Mouse (Mus musculus) forebrain, embryonic 11.5 days (tissue): Measurements from ENCODE around the gene Ppp4r3b. TPM values are rescaled to one million over a fixed set of nuclear protein-coding genes. Genes with fewer than 3 reads are reported as not detected.

Experiments used
- ATAC-seq: fragments of 200-750 bp; cut with Nextera tagmentation; replicated peaks from 2 replicates; pipeline ENCODE4 v1.8.0; 2017; ENCODE audit warnings: moderate TSS enrichment; ENCODE audit not compliant: low FRiP score
- DNase-seq: peaks from one replicate; pipeline ENCODE4 v3.0.0-alpha.2; 2017; ENCODE audit warnings: low spot score
- H3K27ac ChIP-seq: fragments of 300-500 bp; sonication (generic); 2 replicates; pipeline ENCODE4 v1.5.1; 2014; ENCODE audit warnings: low read depth, low read length
- H3K27me3 ChIP-seq: fragments of 300-500 bp; sonication (generic); 2 replicates; pipeline ENCODE4 v1.6.1; 2014; ENCODE audit warnings: mild to moderate bottlenecking, low read length, mixed read lengths; ENCODE audit not compliant: control insufficient read depth, insufficient read depth
- H3K36me3 ChIP-seq: fragments of 300-500 bp; sonication (generic); 2 replicates; pipeline ENCODE4 v1.6.1; 2014; ENCODE audit warnings: mild to moderate bottlenecking, low read length, moderate library complexity, mixed read lengths; ENCODE audit not compliant: control insufficient read depth, insufficient read depth
- H3K4me1 ChIP-seq: fragments of 300-500 bp; sonication (generic); replicated peaks from 2 replicates; pipeline ENCODE4 v1.6.1; 2014; ENCODE audit warnings: low read length, mixed read lengths; ENCODE audit not compliant: control insufficient read depth, insufficient read depth
- H3K4me2 ChIP-seq: fragments of 300-500 bp; sonication (generic); 2 replicates; pipeline ENCODE4 v1.6.1; 2014; ENCODE audit warnings: low read depth, mild to moderate bottlenecking, low read length, moderate library complexity, mixed read lengths; ENCODE audit not compliant: severe bottlenecking
- H3K4me3 ChIP-seq: fragments of 300-500 bp; sonication (generic); 2 replicates; pipeline ENCODE4 v1.5.1; 2014; ENCODE audit warnings: low read depth, low read length
- H3K9ac ChIP-seq: fragments of 300-500 bp; sonication (generic); 2 replicates; pipeline ENCODE4 v1.6.1; 2014; ENCODE audit warnings: low read length
- H3K9me3 ChIP-seq: fragments of 300-500 bp; sonication (generic); 2 replicates; pipeline ENCODE4 v1.6.1; 2016; ENCODE audit warnings: low read length, mixed read lengths; ENCODE audit not compliant: control insufficient read depth
- WGBS: fragments of 180-500 bp; shearing (Covaris S2); extraction: QIAGEN DNeasy Blood & Tissue Kit; methylation state at CpG from one replicate; pipeline ENCODE4 v1.1.7; 2014; 5-methylcytosine and 5-hydroxymethylcytosine counted together
- polyA plus RNA-seq: library from polyadenylated mRNA; unstranded; fragments of >200 nt; fragmentation: Nextera tagmentation; extraction: Ambion mirVana; gene quantifications from 2 replicates; pipeline ENCODE4 v1.2.1, GENCODE M21; 2014

The Ppp4r3b gene
- polyA plus RNA-seq, 1 experiment from 2014 or later: 101 TPM

DNA sequence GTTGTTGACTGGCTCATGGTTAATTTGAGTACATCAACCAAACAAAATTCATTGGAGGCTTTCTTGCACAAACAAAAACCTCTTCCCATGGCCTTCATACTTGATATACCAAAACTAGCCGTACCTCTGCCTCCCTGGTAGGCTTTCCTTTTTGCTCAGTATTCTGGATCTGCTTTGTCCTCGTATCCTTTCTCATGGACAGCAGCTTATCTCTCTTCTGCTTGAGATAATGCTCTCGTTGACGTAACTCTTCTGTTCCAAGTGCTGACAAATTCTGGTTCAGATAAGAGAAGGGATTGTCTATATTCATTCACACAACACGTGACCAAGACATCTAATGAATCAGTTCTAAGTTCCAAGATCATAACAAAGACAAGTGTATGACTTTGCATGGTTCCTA lies 49.6 kb downstream of the Ppp4r3b start:
- Histone ChIP-seq H3K9ac (no peak overlapping the region), H3K27ac (no peak overlapping the region), H3K27me3 (no peaks in the 10 kb centered on the region), H3K4me1 (no peaks in the 10 kb centered on the region), H3K4me3 (no peak overlapping the region), H3K4me2 (no peak overlapping the region), H3K9me3 (no peaks in the 10 kb centered on the region), H3K36me3 (peaks cover 2% of the 10 kb centered on the region; the same call in 1 of the 2 replicates)
- ATAC-seq (no peak), DNase-seq (no peak)
- WGBS: 95% methylated on average over 5 of the region's 5 CpGs

DNA sequence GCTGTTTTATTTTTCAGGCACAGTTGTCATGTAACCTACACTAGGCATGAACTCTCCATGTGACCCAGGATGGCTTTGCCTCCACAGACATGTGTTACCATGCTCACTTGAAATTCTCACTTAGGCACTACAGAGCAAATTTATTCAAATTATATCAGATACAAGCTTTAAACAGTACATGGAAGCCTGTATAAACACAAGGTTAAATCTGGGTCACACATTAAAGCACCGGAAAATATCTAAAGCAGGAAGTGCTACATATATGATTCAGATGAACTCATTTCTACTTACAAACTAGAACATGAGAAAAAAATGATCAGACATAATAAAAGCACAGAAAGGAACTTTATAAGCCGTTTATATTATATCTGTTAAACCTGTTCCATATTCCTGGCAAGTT lies 52.1 kb downstream of the Ppp4r3b start:
- Histone ChIP-seq H3K4me2 (no peak overlapping the region), H3K27ac (no peak overlapping the region), H3K4me1 (no peaks in the 10 kb centered on the region), H3K4me3 (no peak overlapping the region), H3K36me3 (peaks cover 2% of the 10 kb centered on the region; the same call in 1 of the 2 replicates), H3K9me3 (no peaks in the 10 kb centered on the region), H3K9ac (no peak overlapping the region), H3K27me3 (no peaks in the 10 kb centered on the region)
- DNase-seq: no peak
- 96% methylated on average over 2 of the region's 2 CpGs for WGBS
- no peak for ATAC-seq

DNA sequence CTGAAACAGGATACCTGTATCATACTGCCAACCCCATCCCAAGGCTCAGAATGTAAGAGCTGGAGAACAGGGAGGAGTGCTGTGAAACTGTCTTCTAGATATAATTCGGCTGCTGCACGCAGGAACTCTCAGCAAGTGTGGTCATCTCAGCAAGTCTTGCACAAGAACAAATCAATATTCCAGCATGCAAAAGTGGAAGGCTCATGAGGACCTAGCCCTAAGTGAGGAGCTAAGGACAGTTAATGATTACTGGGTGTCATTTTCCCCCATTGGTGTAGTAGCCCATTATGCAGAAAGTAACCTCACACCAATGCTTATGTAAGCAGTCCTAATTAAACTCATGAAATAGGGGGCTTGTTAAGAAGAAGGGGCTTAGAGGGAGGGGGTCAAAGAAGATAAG lies 56.3 kb downstream of the Ppp4r3b start:
- WGBS: 99% methylated on average over 2 of the region's 2 CpGs
- no peak overlapping the region for H3K4me2 ChIP-seq
- no peak overlapping the region for H3K27ac ChIP-seq
- DNase-seq: no peak
- no peaks in the 10 kb centered on the region for H3K9me3 ChIP-seq
- no peak overlapping the region for H3K9ac ChIP-seq
- ATAC-seq: no peak
- no peaks in the 10 kb centered on the region for H3K27me3 ChIP-seq
- H3K4me1 ChIP-seq: no peaks in the 10 kb centered on the region
- no peak overlapping the region for H3K4me3 ChIP-seq
- H3K36me3 ChIP-seq: peaks cover 2% of the 10 kb centered on the region; the same call in 1 of the 2 replicates

DNA sequence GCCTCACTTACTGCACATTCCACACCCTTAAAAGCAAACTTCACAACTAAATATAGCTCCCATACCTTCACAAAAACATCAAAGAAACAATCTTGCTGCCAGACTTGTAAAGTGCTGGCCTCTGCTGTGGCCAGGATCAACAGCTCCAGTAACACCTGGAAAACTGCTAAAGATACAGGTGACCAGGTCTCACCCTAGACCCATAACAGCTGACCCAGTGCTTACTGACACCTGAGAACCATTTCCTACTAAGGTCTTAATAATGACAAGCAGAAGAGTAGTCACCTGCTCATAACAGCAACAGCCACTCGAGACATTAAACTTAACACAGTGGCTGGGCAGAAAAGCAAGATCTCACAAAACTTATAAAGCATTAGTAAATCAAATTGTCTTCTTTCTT lies 60.9 kb downstream of the Ppp4r3b start:
- Histone ChIP-seq H3K27me3 (no peaks in the 10 kb centered on the region), H3K36me3 (no peaks in the 10 kb centered on the region), H3K9ac (no peak overlapping the region), H3K27ac (no peak overlapping the region), H3K9me3 (no peaks in the 10 kb centered on the region), H3K4me1 (no peaks in the 10 kb centered on the region), H3K4me3 (no peak overlapping the region), H3K4me2 (no peak overlapping the region)
- no peak for ATAC-seq
- DNase-seq: no peak
- WGBS: 81% methylated on average over 1 of the region's 1 CpGs

DNA sequence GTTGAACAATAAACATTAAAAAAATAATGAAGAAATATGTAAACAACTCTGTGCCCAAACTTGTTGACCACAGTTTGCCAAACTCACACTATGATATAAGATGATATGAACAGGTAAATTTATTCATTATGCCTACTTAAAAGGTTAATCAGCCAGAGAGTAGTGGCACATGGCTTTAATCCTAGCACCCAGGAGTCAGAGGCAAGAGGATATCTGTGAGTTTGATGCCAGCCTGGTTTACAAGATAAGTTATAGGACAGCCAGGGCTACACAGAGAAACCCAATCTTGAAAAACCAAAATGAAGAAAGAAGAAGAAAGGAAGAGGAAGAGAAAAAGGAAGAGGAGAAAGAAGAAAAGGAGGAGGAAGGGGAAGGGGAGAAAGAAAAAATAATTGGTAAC lies 64.7 kb downstream of the Ppp4r3b start:
- Histone ChIP-seq H3K9me3 (no peaks in the 10 kb centered on the region), H3K4me1 (no peaks in the 10 kb centered on the region), H3K9ac (no peak overlapping the region), H3K27ac (no peak overlapping the region), H3K4me3 (no peak overlapping the region), H3K36me3 (no peaks in the 10 kb centered on the region), H3K27me3 (no peaks in the 10 kb centered on the region), H3K4me2 (no peak overlapping the region)
- DNase-seq (no peak), ATAC-seq (no peak)

DNA sequence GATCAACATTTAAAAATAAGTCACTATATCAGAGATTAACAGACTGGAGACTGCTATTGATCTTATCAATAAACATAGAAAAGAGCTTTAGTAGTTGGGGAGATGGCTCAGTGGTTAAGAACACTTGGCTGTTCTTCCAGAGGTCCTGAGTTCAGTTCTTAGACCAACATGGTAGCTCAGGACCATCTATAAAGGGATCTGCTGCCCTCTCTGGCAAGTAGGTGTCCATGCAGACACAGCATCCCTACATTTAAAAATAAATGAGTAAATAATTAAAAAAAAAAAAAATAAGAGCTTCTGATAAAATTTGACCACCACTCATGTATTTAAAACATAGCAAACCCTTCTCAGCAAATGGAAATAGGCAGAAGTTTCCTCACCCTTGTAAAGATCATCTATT lies 65.4 kb downstream of the Ppp4r3b start:
- H3K4me2 ChIP-seq: no peak overlapping the region
- H3K36me3 ChIP-seq: no peaks in the 10 kb centered on the region
- no peaks in the 10 kb centered on the region for H3K9me3 ChIP-seq
- H3K27me3 ChIP-seq: no peaks in the 10 kb centered on the region
- ATAC-seq: no peak
- no peak for DNase-seq
- H3K9ac ChIP-seq: no peak overlapping the region
- H3K4me1 ChIP-seq: no peaks in the 10 kb centered on the region
- H3K4me3 ChIP-seq: no peak overlapping the region
- H3K27ac ChIP-seq: no peak overlapping the region

DNA sequence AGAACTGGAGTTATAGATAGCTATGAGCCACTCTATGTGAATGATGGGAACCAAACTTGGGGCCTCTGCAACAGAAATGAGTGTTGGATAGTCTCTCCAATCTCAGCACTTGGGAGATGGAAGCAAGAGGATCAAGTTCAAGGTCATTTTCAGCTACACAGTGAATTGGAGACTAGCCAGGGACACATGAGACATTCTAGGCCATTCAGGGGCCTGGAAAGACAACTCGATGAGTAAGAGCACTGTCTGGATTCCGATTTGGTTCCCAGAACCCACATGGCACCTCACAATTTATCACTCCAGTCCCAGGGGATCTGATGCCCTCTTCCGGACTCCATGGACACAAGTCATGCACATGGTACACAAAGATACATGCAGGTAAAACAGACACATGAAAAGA lies 65.9 kb downstream of the Ppp4r3b start:
- Histone ChIP-seq H3K27me3 (no peaks in the 10 kb centered on the region), H3K36me3 (no peaks in the 10 kb centered on the region), H3K4me3 (no peak overlapping the region), H3K9me3 (no peaks in the 10 kb centered on the region), H3K9ac (no peak overlapping the region), H3K27ac (no peak overlapping the region), H3K4me1 (no peaks in the 10 kb centered on the region), H3K4me2 (no peak overlapping the region)
- ATAC-seq (no peak), DNase-seq (no peak)
- WGBS: 94% methylated on average over 3 of the region's 3 CpGs

DNA sequence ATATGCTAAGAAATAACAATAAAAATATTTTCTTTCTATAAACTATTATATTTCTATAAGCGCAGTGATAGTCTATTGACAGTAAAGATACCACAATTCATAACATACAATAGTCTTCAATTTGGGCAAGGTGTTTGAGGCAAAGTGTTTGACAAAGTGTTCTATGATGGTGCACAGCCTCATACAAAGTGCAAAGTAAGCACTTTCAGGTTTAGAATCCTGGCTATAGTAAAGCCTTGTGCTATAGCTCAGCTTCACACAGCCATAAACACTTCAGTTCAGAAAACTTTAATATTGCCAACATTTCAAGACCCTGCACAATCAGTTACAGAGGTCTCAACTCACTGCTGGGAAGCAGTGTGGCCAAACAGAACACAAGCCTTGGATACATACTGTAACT lies 66.7 kb downstream of the Ppp4r3b start:
- Histone ChIP-seq H3K4me3 (no peak overlapping the region), H3K27me3 (no peaks in the 10 kb centered on the region), H3K4me1 (no peaks in the 10 kb centered on the region), H3K27ac (no peak overlapping the region), H3K4me2 (no peak overlapping the region), H3K9me3 (no peaks in the 10 kb centered on the region), H3K36me3 (no peaks in the 10 kb centered on the region), H3K9ac (no peak overlapping the region)
- ATAC-seq: no peak
- 83% methylated on average over 1 of the region's 1 CpGs for WGBS
- no peak for DNase-seq

DNA sequence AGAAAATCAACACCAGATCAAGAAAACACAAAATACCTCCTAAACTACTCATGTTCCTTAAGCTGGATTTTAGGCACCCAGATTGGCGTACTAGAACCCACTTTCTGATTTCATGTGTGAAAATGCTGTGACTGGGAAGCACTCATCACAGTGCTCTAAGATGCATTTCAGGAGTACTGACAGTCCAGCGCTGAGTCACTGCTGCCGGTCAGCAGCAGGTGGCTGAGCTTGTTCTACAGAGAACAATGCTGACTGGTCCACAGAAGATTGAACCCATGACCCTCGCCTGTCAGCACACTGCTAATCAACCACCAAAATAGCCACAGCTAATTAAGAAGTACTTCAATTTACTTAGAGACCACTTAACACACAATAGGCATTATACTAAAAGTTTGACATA lies 69.3 kb downstream of the Ppp4r3b start:
- Histone ChIP-seq H3K36me3 (no peaks in the 10 kb centered on the region), H3K27ac (no peak overlapping the region), H3K27me3 (no peaks in the 10 kb centered on the region), H3K4me1 (peaks cover 8% of the 10 kb centered on the region; the same call in 1 of the 2 replicates), H3K9ac (no peak overlapping the region), H3K4me3 (no peak overlapping the region), H3K4me2 (no peak overlapping the region), H3K9me3 (no peaks in the 10 kb centered on the region)
- ATAC-seq: 0 out of 2 replicates have a peak, but pooled peaks have one; percentile 37
- 38% methylated on average over 4 of the region's 4 CpGs for WGBS
- no peak for DNase-seq
